Mouse (Mus musculus) left cerebral cortex, postnatal 14 days (tissue): ENCODE results near the gene Cnih4. TPM values are rescaled to one million over a fixed set of nuclear protein-coding genes. Genes with fewer than 3 reads are reported as not detected.

Source experiments
- DNase-seq, 2 experiments: peaks; one replicate each; pipeline ENCODE4 v3.0.0; 2021 to 2022; ENCODE audit warnings: low spot score in 2 of 2, mixed read lengths in 1 of 2
- intact Hi-C: fragments of 180-260 bp; cut with DNase I; formaldehyde crosslinking; loops from one replicate; pipeline ENCODE4 v1.15.1; 2025
- long read RNA-seq, 2 experiments: library from polyadenylated mRNA; stranded (forward); transcript quantifications; one replicate each; pipeline ENCODE4 v2.0.0; 2021
- total RNA-seq, 2 experiments: library from RNA; stranded (reverse); gene quantifications; 2 replicates each; pipeline ENCODE4 v1.2.3; 2021

Cnih4 gene
- total RNA-seq = 10 to 100 TPM; 20.8 to 22.0 TPM
- long read RNA-seq, experiment 1, transcript Cnih4-204 (5 exons, 3,268 nt) = major isoform, 16 of 22 reads
- long read RNA-seq, experiment 1, partial matches to known transcripts = 0 of 22 reads
- long read RNA-seq, experiment 1, other reads (novel, unspliced or antisense) = 6 of 22 reads
- long read RNA-seq, experiment 2, transcript Cnih4-204 (5 exons, 3,268 nt) = major isoform, 16 of 23 reads
- long read RNA-seq, experiment 2, partial matches to known transcripts = 2 of 23 reads
- long read RNA-seq, experiment 2, other reads (novel, unspliced or antisense) = 5 of 23 reads

- intact Hi-C loops = no loop called here
- peak; percentile 93 to 96 for DNase-seq
Observed at GRCm38 (mm10) chr1:181143950-181144836, at the start of gene Cnih4, which contains the start of gene Nvl. Gene Cnih4, plus strand, starts transcription at chr1:181144693. Gene Nvl, minus strand, starts transcription at chr1:181144204.

GRCm38 (mm10) chr1:181117112-181117511, 27.4 kb upstream of the Cnih4 start:
- intact Hi-C loops = no loop called here
- DNase-seq = no peak

- no peak for DNase-seq
- intact Hi-C loops = no loop called here
Observed at GRCm38 (mm10) chr1:181124145-181124544, 20.3 kb upstream of the Cnih4 start.

GRCm38 (mm10) chr1:181125916-181126315, 18.6 kb upstream of the Cnih4 start:
- no peak for DNase-seq
- intact Hi-C loops = no loop called here

- intact Hi-C loops = no loop called here
- no peak for DNase-seq
Observed at GRCm38 (mm10) chr1:181126766-181127165, 17.7 kb upstream of the Cnih4 start.

DNA sequence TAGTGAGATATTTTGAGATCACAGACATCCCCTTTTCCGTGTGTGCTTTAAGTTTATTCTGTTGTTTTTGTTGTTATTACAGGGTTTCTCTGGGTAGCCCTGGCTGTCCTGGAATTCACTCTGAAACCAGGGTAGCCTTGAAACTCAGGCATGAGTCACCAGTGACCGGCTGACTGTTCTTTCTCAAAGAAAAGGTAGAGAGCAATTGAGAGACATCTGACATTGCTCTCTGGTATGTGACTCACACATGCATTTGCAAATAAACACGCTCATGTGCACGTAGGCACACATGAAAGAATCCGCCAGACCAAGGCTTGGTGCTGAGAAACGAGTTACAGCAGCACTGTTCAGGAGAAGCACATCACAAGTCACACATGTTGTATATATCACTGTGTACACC, 12.6 kb upstream of the Cnih4 start:
- intact Hi-C loops = loop anchor here (5.0 kb wide), 1 partner anchor 60 kb away; no protein-coding TSS in a partner anchor
- DNase-seq = no peak

GRCm38 (mm10) chr1:181138730-181139129, 5.8 kb upstream of the Cnih4 start:
- intact Hi-C loops = no loop called here
- DNase-seq = no peak

DNA sequence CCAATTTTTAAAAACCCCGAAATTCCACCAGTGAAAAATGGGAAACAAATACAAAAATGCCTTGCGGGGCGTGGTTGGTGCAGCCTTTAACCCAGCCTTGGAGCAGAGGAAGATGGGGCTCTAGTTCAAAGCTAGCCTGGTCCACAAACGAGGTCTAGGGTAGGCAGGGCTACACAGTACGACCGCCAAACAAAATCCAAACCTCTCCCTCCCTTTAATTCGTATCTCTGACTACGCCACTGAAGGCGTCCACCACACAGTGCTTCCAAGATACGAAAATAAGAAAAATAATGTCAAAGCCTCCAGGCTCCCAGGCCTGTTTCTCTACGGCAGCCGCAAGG, 914 bp upstream of the Cnih4 start:
- intact Hi-C loops = no loop called here
- no peak for DNase-seq

GRCm38 (mm10) chr1:181144966-181145365, 473 bp downstream of the Cnih4 start:
- intact Hi-C loops = no loop called here
- DNase-seq = no peak

GRCm38 (mm10) chr1:181146187-181146586, 1.7 kb downstream of the Cnih4 start:
- no peak for DNase-seq
- intact Hi-C loops = no loop called here

- intact Hi-C loops = no loop called here
Observed at GRCm38 (mm10) chr1:181148540-181148939, 4.0 kb downstream of the Cnih4 start.

DNA sequence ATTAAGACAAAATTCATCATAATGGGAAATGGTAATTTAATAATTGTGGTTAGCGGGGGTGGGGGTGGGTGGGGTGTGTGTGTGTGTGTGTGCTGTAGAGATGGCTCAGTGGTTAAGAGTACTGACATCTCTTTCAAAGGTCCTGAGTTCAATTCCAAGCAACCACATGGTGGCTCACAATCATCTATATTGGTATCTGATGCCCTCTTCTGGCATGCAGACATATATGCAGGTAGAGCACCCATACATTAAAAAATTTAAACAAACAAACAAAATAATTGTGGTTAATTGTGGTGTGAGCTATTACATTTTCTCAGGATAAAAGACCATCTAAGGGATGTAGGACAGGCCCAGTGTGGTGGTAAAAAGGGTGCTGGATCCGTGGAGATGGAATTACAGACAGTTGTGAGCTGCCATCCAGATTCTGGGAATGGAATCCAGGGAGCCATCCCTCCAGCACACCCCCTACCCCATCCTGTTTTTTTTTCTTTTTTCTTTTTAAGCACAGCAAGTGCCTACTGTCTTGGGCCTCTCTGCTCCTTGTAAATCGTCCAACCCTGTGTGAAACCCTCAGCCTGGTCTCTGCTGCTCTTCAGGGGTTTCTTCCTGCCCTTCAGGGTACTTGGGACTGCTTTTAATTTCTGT, 5.0 kb downstream of the Cnih4 start:
- intact Hi-C loops = no loop called here
- DNase-seq = no peak

More at GRCm38 (mm10) chr1:181148540-181148939, 4.0 kb downstream of the Cnih4 start:
- no peak for DNase-seq

DNA sequence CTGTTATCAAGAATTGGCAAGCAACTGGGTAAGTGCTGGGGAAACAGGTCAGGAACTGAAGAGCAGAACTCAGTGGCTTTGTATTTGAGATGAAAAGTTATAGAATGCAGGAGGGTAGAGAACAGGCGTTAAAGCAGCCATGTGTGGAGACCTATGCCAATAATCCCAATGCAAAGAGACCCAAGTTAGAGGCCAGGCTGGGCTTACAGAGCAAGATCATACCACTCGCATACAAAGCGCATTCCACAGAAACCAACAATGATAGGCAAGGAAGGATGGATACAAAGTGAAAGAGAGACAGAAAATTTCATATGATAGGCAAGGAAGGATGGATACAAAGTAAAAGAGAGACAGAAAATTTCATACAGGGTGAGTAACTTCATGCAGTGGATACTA, 5.9 kb downstream of the Cnih4 start:
- intact Hi-C loops = no loop called here

GRCm38 (mm10) chr1:181150827-181151534, 6.5 kb downstream of the Cnih4 start:
- peak; percentile 92 to 94 for DNase-seq
- intact Hi-C loops = no loop called here

More for the DNA sequence above, 5.9 kb downstream of the Cnih4 start:
- DNase-seq = no peak

DNA sequence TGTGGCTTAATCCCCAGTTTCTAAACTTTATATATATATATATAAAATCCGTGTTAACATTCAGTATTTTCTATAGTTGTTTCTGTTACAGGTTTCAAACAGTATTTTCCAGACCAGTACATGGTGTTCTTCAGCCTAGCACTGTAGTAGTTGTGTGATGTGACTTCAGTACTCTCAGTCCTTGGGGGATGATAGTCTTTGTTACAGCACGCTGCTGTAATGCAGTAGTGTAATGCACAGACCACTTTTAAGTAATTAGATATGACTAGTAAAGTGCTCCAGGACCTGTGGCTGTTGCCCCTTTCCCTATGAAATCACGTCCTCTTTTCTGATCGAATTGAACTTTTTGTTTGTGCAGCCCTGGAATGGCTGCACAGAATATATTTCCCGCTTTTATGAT, 7.0 kb downstream of the Cnih4 start:
- no peak for DNase-seq
- intact Hi-C loops = no loop called here

DNA sequence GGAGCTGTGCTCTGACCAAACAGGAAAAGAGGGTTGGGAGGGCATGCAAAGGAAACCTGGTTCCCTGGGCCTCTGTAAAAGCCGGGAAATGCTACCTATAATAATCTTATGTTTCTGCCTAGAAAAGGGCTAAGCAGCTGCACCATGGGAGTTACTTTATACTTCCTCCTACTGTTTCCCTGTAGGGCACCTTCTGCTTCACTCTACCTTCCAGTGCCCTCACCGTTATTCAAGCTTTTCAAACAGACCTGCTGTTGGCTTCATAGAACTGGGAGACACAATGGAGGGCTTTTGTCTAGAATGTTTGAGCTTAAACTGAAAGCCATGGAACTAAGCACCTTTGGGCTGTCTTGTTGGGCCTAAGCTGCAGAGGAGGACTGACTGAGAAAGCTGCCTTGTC, 23.3 kb downstream of the Cnih4 start:
- DNase-seq = no peak
- intact Hi-C loops = no loop called here

DNA sequence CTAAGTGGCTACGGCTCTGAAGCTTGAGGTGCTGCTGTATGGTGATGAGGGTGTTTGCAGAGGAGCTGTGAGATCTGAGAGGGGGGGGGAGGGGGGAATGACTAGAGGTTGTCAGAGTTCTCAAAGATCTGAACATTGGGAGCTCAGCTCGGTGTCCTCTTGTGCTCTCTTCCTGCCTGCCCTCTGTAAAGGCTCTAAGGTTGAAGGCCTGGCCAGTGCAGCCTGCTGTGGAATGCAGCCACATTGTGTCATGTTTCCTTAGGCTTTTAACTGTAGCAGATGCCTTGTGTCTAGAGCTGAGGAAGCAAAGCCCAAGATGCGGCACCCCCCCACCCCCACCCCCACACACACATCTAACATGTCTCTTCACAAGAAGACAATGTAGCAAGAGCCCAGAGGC, 23.9 kb downstream of the Cnih4 start:
- intact Hi-C loops = no loop called here
- no peak for DNase-seq

DNA sequence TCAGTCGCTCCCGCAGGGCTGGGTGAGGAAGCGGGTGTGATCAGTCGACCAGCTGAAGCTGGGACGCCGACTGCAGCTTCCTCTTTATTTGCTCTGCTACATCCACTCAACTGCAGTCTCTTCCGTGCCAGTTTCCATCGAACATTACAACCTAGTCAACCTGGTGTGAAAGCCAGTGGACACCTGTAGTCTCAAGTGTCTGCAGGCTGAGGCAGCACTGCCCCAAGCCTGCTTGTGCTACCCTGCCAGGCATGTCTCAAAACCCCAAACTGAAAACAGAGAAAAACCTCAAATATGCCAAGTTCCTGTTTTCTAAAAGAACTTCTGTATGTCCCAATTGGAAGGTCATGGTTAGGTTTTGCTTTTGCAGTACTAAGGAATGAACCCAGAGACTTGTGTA, 25.7 kb downstream of the Cnih4 start:
- intact Hi-C loops = no loop called here
- DNase-seq = no peak

GRCm38 (mm10) chr1:181188925-181189324, 44.4 kb downstream of the Cnih4 start:
- intact Hi-C loops = no loop called here

DNA sequence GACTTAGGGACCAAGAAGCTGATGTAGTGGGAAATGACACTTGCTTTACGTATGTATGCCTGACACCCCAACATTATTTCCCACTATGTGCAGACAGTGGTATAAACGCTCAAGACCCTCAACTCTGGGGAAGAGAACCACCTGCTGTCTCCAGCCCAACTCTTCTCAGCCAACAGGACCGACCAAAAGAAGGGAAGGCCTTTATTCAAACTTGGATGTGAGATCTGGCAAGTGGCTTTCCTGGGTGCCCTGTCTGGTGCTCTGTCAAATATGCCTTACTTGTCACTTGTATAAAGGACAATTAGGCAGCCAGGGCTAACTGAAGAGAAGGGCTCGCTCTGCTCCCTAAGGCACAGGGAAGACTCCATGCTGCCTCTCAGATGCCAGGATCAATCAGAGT, 55.0 kb downstream of the Cnih4 start:
- intact Hi-C loops = no loop called here
- no peak for DNase-seq

More at GRCm38 (mm10) chr1:181188925-181189324, 44.4 kb downstream of the Cnih4 start:
- no peak for DNase-seq
